Mouse (Mus musculus): ENCODE measurements around the gene Pla2g4c.

Pla2g4c gene

GRCm38 (mm10) chr7:13309407-13309806 is 15.0 kb upstream of the Pla2g4c start:
- H3K36me3 ChIP-seq (ENCODE audit: control insufficient read depth, insufficient read depth, low read length, poor library complexity, severe bottlenecking) = no peaks in the 10 kb centered on the region; the same call in 1 of the 2 replicates
- no peaks in the 10 kb centered on the region for H3K27me3 ChIP-seq (ENCODE audit: control insufficient read depth, insufficient read depth, low read length, poor library complexity, severe bottlenecking)
- DNase-seq (ENCODE audit: low read depth, low spot score) = no peak

GRCm38 (mm10) chr7:13310493-13311199 is 13.8 kb upstream of the Pla2g4c start:
- no peak for DNase-seq (ENCODE audit: low read depth, low spot score)
- Histone ChIP-seq H3K36me3 (ENCODE audit: control insufficient read depth, insufficient read depth, low read length, poor library complexity, severe bottlenecking) (no peaks in the 10 kb centered on the region; the same call in 1 of the 2 replicates), H3K27me3 (ENCODE audit: control insufficient read depth, insufficient read depth, low read length, poor library complexity, severe bottlenecking) (no peaks in the 10 kb centered on the region)

GRCm38 (mm10) chr7:13311401-13311800 is 13.1 kb upstream of the Pla2g4c start:
- no peak for DNase-seq (ENCODE audit: low read depth, low spot score)
- Histone ChIP-seq H3K36me3 (ENCODE audit: control insufficient read depth, insufficient read depth, low read length, poor library complexity, severe bottlenecking) (no peaks in the 10 kb centered on the region), H3K27me3 (ENCODE audit: control insufficient read depth, insufficient read depth, low read length, poor library complexity, severe bottlenecking) (no peaks in the 10 kb centered on the region)

GRCm38 (mm10) chr7:13314095-13314597 is 10.3 kb upstream of the Pla2g4c start:
- DNase-seq (ENCODE audit: low read depth, low spot score) = no peak
- Histone ChIP-seq H3K36me3 (ENCODE audit: control insufficient read depth, insufficient read depth, low read length, poor library complexity, severe bottlenecking) (no peaks in the 10 kb centered on the region), H3K27me3 (ENCODE audit: control insufficient read depth, insufficient read depth, low read length, poor library complexity, severe bottlenecking) (no peaks in the 10 kb centered on the region)

- Histone ChIP-seq H3K36me3 (ENCODE audit: control insufficient read depth, insufficient read depth, low read length, poor library complexity, severe bottlenecking) (no peaks in the 10 kb centered on the region), H3K27me3 (ENCODE audit: control insufficient read depth, insufficient read depth, low read length, poor library complexity, severe bottlenecking) (no peaks in the 10 kb centered on the region)
- DNase-seq (ENCODE audit: low read depth, low spot score) = no peak
Observed at GRCm38 (mm10) chr7:13321424-13321823, 3.0 kb upstream of the Pla2g4c start.

GRCm38 (mm10) chr7:13330575-13330974 is 6.1 kb downstream of the Pla2g4c start:
- Histone ChIP-seq H3K36me3 (ENCODE audit: control insufficient read depth, insufficient read depth, low read length, poor library complexity, severe bottlenecking) (no peaks in the 10 kb centered on the region), H3K27me3 (ENCODE audit: control insufficient read depth, insufficient read depth, low read length, poor library complexity, severe bottlenecking) (no peaks in the 10 kb centered on the region)
- DNase-seq (ENCODE audit: low read depth, low spot score) = no peak

- H3K36me3 ChIP-seq (ENCODE audit: control insufficient read depth, insufficient read depth, low read length, poor library complexity, severe bottlenecking) = no peaks in the 10 kb centered on the region
- no peaks in the 10 kb centered on the region for H3K27me3 ChIP-seq (ENCODE audit: control insufficient read depth, insufficient read depth, low read length, poor library complexity, severe bottlenecking)
- DNase-seq (ENCODE audit: low read depth, low spot score) = no peak
Observed at GRCm38 (mm10) chr7:13355943-13356342, 31.5 kb downstream of the Pla2g4c start.

GRCm38 (mm10) chr7:13380588-13380987 is 56.1 kb downstream of the Pla2g4c start:
- no peaks in the 10 kb centered on the region for H3K27me3 ChIP-seq (ENCODE audit: control insufficient read depth, insufficient read depth, low read length, poor library complexity, severe bottlenecking)
- H3K36me3 ChIP-seq (ENCODE audit: control insufficient read depth, insufficient read depth, low read length, poor library complexity, severe bottlenecking) = no peaks in the 10 kb centered on the region
- no peak for DNase-seq (ENCODE audit: low read depth, low spot score)

GRCm38 (mm10) chr7:13397832-13398231 is 73.4 kb downstream of the Pla2g4c start, which contains the start of gene Cabp5:
Cabp5 (plus strand) TSS chr7:13398132.
- no peaks in the 10 kb centered on the region for H3K27me3 ChIP-seq (ENCODE audit: control insufficient read depth, insufficient read depth, low read length, poor library complexity, severe bottlenecking)
- no peak for DNase-seq (ENCODE audit: low read depth, low spot score)
- no peaks in the 10 kb centered on the region for H3K36me3 ChIP-seq (ENCODE audit: control insufficient read depth, insufficient read depth, low read length, poor library complexity, severe bottlenecking)

Data from splenic B cell, adult 2 months (primary cell).